Mouse (Mus musculus) liver, embryonic 14.5 days (tissue): ENCODE data around the gene Gm13697. TPM values are rescaled to one million over a fixed set of nuclear protein-coding genes. Genes with fewer than 3 reads are reported as not detected.
"Not testable (repeated sequence)": the region's sequence is repeated elsewhere in the genome, so short reads cannot be mapped to it uniquely, and the experiment has no call there.

Experiments used
- ATAC-seq: fragments of 200-750 bp; cut with Nextera tagmentation; 2 replicates; pipeline ENCODE4 v1.8.0; 2017; ENCODE audit warnings: moderate number of reproducible peaks, mild to moderate bottlenecking, moderate library complexity; ENCODE audit not compliant: insufficient read depth
- DNase-seq, 3 experiments: peaks; one replicate each; pipeline ENCODE4 v3.0.0-alpha.2; 2012 to 2013; ENCODE audit warnings: low read depth in 3 of 3, low spot score in 3 of 3
- H3K27ac ChIP-seq: fragments of 300-500 bp; sonication (generic); 2 replicates; pipeline ENCODE4 v1.5.1; 2014; ENCODE audit warnings: moderate library complexity, mild to moderate bottlenecking, control low read depth, inconsistent platforms
- H3K27me3 ChIP-seq: fragments of 300-500 bp; sonication (generic); 2 replicates; pipeline ENCODE4 v1.6.1; 2014; ENCODE audit warnings: mild to moderate bottlenecking, low read length, moderate library complexity; ENCODE audit not compliant: control insufficient read depth, insufficient read depth
- H3K36me3 ChIP-seq: fragments of 300-500 bp; sonication (generic); replicated peaks from 2 replicates; pipeline ENCODE4 v1.6.1; 2014; ENCODE audit warnings: low read depth; ENCODE audit not compliant: control insufficient read depth, insufficient read depth
- H3K4me1 ChIP-seq, 2 experiments: fragments of 200-500 bp in 1 of 2; fragments of 300-500 bp in 1 of 2; sonication (generic) in 1 of 2; replicated peaks; 2 replicates each; pipeline ENCODE4 v1.6.1; 2012 to 2014; ENCODE audit warnings: antibody characterized with exemption in 1 of 2, inconsistent platforms in 1 of 2, low read length in 1 of 2; ENCODE audit not compliant: control insufficient read depth in 2 of 2, insufficient read depth in 2 of 2
- H3K4me2 ChIP-seq: fragments of 300-500 bp; sonication (generic); 2 replicates; pipeline ENCODE4 v1.6.1; 2014; ENCODE audit warnings: low read depth, mild to moderate bottlenecking, control low read depth, moderate library complexity
- H3K4me3 ChIP-seq, 2 experiments: fragments of 200-500 bp in 1 of 2; fragments of 300-500 bp in 1 of 2; sonication (generic) in 1 of 2; 2 replicates each; pipeline ENCODE4 v1.5.1; 2012 to 2014; ENCODE audit warnings: low read depth in 2 of 2, low read length in 2 of 2, mild to moderate bottlenecking in 2 of 2, control low read depth in 1 of 2, inconsistent platforms in 1 of 2, moderate library complexity in 1 of 2; ENCODE audit not compliant: insufficient read depth in 1 of 2
- H3K9ac ChIP-seq: fragments of 300-500 bp; sonication (generic); replicated peaks from 2 replicates; pipeline ENCODE4 v1.6.1; 2014; ENCODE audit warnings: mild to moderate bottlenecking, control low read depth, moderate library complexity
- H3K9me3 ChIP-seq: fragments of 300-500 bp; sonication (generic); 2 replicates; pipeline ENCODE4 v1.6.1; 2016; ENCODE audit warnings: low read length, mixed read lengths; ENCODE audit not compliant: control insufficient read depth
- CTCF ChIP-seq: IDR thresholded peaks from 2 replicates; pipeline ENCODE4 v1.5.1; 2016; ENCODE audit warnings: antibody characterized with exemption, low read depth, control low read depth
- EP300 ChIP-seq: IDR thresholded peaks from 2 replicates; pipeline ENCODE4 v1.6.1; 2016; ENCODE audit warnings: antibody characterized with exemption, low read depth
- WGBS: fragments of 180-500 bp; shearing (Covaris S2); extraction: QIAGEN DNeasy Blood & Tissue Kit; methylation state at CpG from one replicate; pipeline ENCODE4 v1.1.7; 2014; ENCODE audit not compliant: insufficient replicate concordance; 5-methylcytosine and 5-hydroxymethylcytosine counted together
- polyA plus RNA-seq, 2 experiments: library from polyadenylated mRNA; depleted of rRNA in 1 of 2; stranded (reverse) in 1 of 2; unstranded in 1 of 2; fragments of >200 nt; fragmentation: Nextera tagmentation in 1 of 2; extraction: Ambion mirVana in 1 of 2; gene quantifications; 2 replicates each; pipeline versions ENCODE4 v1.2.1 to v1.2.3; 2012 to 2014

Gm13697 gene
- polyA plus RNA-seq, 2 experiments, result not detected

DNA sequence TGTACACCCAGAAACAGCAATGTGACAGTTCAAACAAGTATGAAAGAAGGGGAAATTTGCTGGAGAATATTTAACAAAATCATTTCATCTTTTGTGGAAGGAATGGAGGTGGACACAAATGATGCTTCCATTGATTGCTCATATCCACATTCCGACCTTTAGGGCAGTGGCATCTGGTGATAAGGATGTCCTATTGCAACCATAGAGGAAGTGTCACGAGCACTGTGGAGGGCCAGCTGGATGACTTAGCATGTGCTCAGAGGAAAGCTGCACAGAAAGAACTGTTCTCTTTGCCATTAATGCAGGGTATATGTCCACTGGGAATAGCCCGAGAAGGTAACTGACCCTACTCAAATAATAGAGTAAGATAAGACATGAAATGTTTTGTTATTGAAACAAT lies 25.3 kb downstream of the Gm13697 start:
- no peak for DNase-seq
- Histone ChIP-seq H3K27me3 (no peaks in the 10 kb centered on the region), H3K36me3 (no peaks in the 10 kb centered on the region), H3K9ac (no peak overlapping the region), H3K4me3 (no peak overlapping the region), H3K4me2 (no peak overlapping the region), H3K4me1 (peaks cover 0 to 2% of the 10 kb centered on the region in 2 experiments; a peak in 1 of 4 replicates), H3K27ac (no peak overlapping the region), H3K9me3 (no peaks in the 10 kb centered on the region)
- no peak for ATAC-seq
- 8% methylated on average over 3 of the region's 3 CpGs for WGBS
- TF ChIP-seq EP300 (no peak), CTCF (no peak)

GRCm38 (mm10) chr2:84014572-84014971 lies 30.0 kb downstream of the Gm13697 start:
- peaks cover 8 to 12% of the 10 kb centered on the region in 2 experiments for H3K4me1 ChIP-seq
- ATAC-seq, result no peak
- no peak overlapping the region for H3K4me2 ChIP-seq
- no peaks in the 10 kb centered on the region for H3K27me3 ChIP-seq
- no peak for TF ChIP-seq EP300
- TF ChIP-seq CTCF, result no peak
- no peak overlapping the region for H3K4me3 ChIP-seq
- H3K36me3 ChIP-seq, result no peaks in the 10 kb centered on the region
- H3K9me3 ChIP-seq, result no peaks in the 10 kb centered on the region
- DNase-seq, result no peak
- no peak overlapping the region for H3K9ac ChIP-seq
- 50% methylated on average over 6 of the region's 6 CpGs for WGBS
- H3K27ac ChIP-seq, result no peak overlapping the region

DNA sequence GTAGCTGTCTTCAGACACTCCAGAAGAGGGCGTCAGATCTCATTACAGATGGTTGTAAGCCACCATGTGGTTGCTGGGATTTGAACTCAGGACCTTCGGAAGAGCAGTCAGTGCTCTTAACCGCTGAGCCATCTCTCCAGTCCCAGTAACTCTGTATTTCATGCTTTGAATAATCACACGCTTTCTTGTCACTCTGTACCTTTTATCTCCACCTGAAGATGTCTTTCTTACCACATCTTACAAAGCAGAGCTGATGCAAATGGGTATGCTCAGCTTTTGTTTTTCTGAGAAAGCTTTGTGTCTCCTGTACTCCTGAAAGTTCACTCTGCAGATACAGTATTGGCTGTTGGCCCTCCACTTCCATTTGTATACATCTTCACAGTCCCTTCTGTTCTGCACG lies 31.7 kb downstream of the Gm13697 start:
- H3K4me3 ChIP-seq, H3K36me3 ChIP-seq, H3K4me2 ChIP-seq, H3K9me3 ChIP-seq, H3K27ac ChIP-seq, H3K9ac ChIP-seq, DNase-seq, H3K27me3 ChIP-seq, ATAC-seq: not testable (repeated sequence)
- peaks cover 9 to 14% of the 10 kb centered on the region in 2 experiments for H3K4me1 ChIP-seq
- WGBS, result 68% methylated on average over 5 of the region's 5 CpGs

- ATAC-seq, result no peak
These were observed 33.8 kb downstream of the Gm13697 start for GRCm38 (mm10) chr2:84018330-84018729.

GRCm38 (mm10) chr2:84019519-84020305 lies 35.2 kb downstream of the Gm13697 start:
- H3K4me1 ChIP-seq, result peaks cover 9 to 14% of the 10 kb centered on the region in 2 experiments
- ATAC-seq, result peak; percentile 74
- no peaks in the 10 kb centered on the region for H3K27me3 ChIP-seq
- H3K36me3 ChIP-seq, result no peaks in the 10 kb centered on the region
- H3K9me3 ChIP-seq, result no peaks in the 10 kb centered on the region
- peak in 2 of 3 experiments; percentile 20 to 37 for DNase-seq
- no peak overlapping the region for H3K4me3 ChIP-seq
- H3K4me2 ChIP-seq, result no peak overlapping the region
- no peak overlapping the region for H3K9ac ChIP-seq
- H3K27ac ChIP-seq, result no peak overlapping the region
- 11% methylated on average over 8 of the region's 8 CpGs for WGBS
- TF ChIP-seq CTCF (no peak), EP300 (no peak)

More at GRCm38 (mm10) chr2:84018330-84018729, 33.8 kb downstream of the Gm13697 start:
- no peak for DNase-seq
- Histone ChIP-seq H3K9ac (no peak overlapping the region), H3K4me1 (peaks cover 9 to 14% of the 10 kb centered on the region in 2 experiments), H3K4me2 (no peak overlapping the region), H3K9me3 (no peaks in the 10 kb centered on the region), H3K36me3 (no peaks in the 10 kb centered on the region), H3K27ac (no peak overlapping the region), H3K27me3 (no peaks in the 10 kb centered on the region), H3K4me3 (no peak overlapping the region)
- WGBS, result 38% methylated on average over 3 of the region's 3 CpGs
- TF ChIP-seq EP300 (no peak), CTCF (no peak)
